Mouse (Mus musculus): ENCODE data around the gene Ddx39. TPM values are rescaled to one million over a fixed set of nuclear protein-coding genes. Genes with fewer than 3 reads are reported as not detected.

The Ddx39 gene
- total RNA-seq, 2 experiments from 2014 or later: 15.2 to 15.9 TPM

DNA sequence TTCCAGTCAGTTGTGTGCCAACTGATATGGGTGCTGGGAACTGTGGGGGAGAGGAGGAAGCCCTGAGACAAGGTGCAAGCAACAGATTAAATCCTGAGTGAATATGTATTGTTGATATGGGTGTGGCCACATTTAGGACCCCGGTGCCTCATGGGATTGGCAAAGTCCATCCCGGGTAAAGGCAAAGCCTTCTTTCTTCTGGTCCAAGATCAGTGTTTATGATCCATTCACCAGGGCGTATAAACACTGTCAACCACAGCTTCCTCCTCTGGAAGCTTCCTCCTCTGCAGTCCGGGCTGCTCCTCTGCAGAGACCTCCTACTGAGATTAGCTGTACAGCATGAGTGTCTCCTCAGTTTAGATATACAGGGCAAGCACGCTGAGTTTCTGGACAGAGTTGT is 53.5 kb downstream of the Ddx39 start:
- DNase-seq: peak; percentile 23 to 53

- DNase-seq: no peak
Measured at GRCm38 (mm10) chr8:83769720-83770119, 54.7 kb downstream of the Ddx39 start.

DNA sequence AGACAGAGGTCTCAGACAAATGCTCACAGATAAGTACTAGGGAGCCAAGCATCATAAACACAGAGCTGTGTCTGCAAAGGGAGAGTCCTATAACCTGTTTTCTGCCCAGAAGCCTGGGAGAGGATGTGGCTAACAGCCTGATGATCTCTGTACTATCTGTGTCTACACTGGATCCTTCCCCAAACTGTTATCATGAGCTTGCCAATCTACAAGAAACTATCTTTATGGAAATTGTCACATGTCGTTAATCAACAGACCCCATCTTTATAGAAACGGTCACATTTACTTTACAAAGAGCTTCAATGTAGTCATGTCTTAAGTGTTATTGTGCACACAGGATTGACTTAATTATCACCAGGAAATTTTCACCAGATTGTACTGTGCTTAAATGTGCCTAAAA is 55.7 kb downstream of the Ddx39 start:
- no peak for DNase-seq

DNA sequence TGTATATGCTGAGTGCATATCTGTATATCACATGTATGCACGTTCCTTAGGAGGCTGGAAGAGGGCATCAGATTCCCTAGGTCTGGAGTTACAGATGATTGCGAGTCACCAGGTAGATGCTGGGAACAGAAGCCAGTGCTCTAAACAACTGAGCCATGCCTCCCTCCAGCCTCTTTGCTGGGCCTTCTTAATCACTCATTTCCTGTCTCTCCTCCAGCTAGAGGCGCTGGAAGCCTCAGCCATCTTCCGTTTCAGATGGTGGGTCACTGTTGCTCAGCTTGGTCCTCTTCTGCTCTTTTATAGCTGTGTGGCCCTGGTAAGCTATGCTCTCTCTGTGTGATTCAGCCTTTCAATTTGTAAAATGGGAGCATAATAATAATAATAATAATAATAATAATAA is 56.8 kb downstream of the Ddx39 start:
- DNase-seq: no peak

DNA sequence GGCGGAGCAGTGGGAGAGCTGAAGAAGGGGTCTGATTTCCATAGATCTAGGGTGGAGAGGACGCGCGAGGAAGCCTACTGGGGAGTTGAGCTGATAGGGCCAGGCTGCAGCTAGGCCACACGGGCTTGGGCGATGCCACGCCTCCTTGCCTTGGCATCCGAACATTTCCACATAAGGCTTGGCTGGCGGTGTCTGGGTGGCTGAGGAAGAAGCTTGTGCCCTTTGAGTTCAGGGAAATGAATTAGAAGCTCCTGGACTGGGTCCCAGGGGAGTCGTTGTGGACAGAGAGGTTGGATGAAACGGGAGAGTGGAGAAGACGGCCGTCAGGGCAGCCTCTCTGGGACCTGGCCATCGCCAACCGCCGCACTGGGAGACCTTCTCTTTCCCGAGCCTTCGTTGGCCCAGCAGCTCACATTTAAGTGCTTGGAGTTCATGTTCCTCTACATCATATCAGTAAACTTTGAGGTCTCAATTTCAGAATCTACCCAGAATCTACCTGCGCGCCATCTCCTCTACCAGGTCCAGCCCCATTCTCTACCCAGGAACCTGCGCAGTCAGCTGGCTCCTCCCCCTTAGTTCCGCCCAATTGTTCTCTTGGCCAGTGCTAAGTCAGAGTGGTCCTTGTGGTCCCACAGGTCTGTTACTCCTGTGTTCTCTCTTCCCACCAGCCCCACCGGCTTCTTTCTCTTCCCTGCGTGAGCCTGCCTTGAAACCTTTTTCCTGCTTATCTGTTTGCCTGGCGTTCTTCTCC is 57.9 kb downstream of the Ddx39 start:
- DNase-seq: peak; percentile 54 to 58

GRCm38 (mm10) chr8:83773452-83773846 is 58.5 kb downstream of the Ddx39 start:
- DNase-seq: peak; percentile 18 to 45

GRCm38 (mm10) chr8:83774221-83774620 is 59.2 kb downstream of the Ddx39 start:
- no peak for DNase-seq

Small RNA genes within 50 kb of the gene (microRNA-seq; reads per million reads assigned to microRNA genes)
- 0.27 to 0.76 reads per million in 2 experiments for gene Mir1668

Other genes with a start within 250 kb of the Ddx39 start
- not detected for gene Olfr370, start 179.4 kb upstream of the Ddx39 start, total RNA-seq (2021)
- gene Ndufb7, start 148.5 kb upstream of the Ddx39 start, total RNA-seq (2021): 100 to 1,000 TPM; 661 to 773 TPM
- gene Tecr, start 107.2 kb upstream of the Ddx39 start, total RNA-seq (2021): 100 to 1,000 TPM; 487 to 510 TPM
- 10 to 100 TPM; 20.0 to 22.3 TPM for gene Dnajb1, start 107.0 kb upstream of the Ddx39 start, total RNA-seq (2021)
- 10 to 100 TPM; 23.1 to 27.3 TPM for gene Gipc1, start 62.5 kb upstream of the Ddx39 start, total RNA-seq (2021)
- under 1 TPM; 0.07 to 0.41 TPM for gene Ptger1, start 48.5 kb upstream of the Ddx39 start, total RNA-seq (2021)
- gene Pkn1, start 16.0 kb upstream of the Ddx39 start, total RNA-seq (2021): 10 to 100 TPM; 51.1 to 52.7 TPM
- gene Adgre5, start 26.1 kb downstream of the Ddx39 start, total RNA-seq (2021): 10 to 100 TPM; 41.1 to 43.2 TPM
- 10 to 100 TPM in 1 of 2 experiments, 1 to 10 TPM in 1; 9.9 to 10.9 TPM for gene Adgrl1, start 184.9 kb downstream of the Ddx39 start, total RNA-seq (2021)
- 1 to 10 TPM; 1.4 to 1.7 TPM for gene Gm10644, start 240.0 kb downstream of the Ddx39 start, total RNA-seq (2021)
- 1 to 10 TPM; 1.3 to 2.0 TPM for gene Asf1b, start 240.3 kb downstream of the Ddx39 start, total RNA-seq (2021)

All from heart, adult 18-20 months (tissue).